Mouse (Mus musculus) frontal cortex, postnatal 14 days (tissue): ENCODE results near the gene Rlbp1.
A peak's percentile ranks its signal among the peaks of the same experiment; 100 is the strongest.

Experiments used
- DNase-seq, 2 experiments: peaks; one replicate each; pipeline ENCODE4 v3.0.0; 2022; ENCODE audit warnings: low spot score in 2 of 2

The Rlbp1 gene

GRCm38 (mm10) chr7:79386422-79387133 is at the start of gene Rlbp1:
TSS of gene Rlbp1 (minus strand) at chr7:79387048.
- DNase-seq = no peak

GRCm38 (mm10) chr7:79428243-79428642 is 41.4 kb upstream of the Rlbp1 start:
- DNase-seq = no peak

GRCm38 (mm10) chr7:79425804-79426203 is 39.0 kb upstream of the Rlbp1 start:
- no peak for DNase-seq

- no peak for DNase-seq
Measured at GRCm38 (mm10) chr7:79422876-79423275, 36.0 kb upstream of the Rlbp1 start.

- no peak for DNase-seq
Measured at GRCm38 (mm10) chr7:79419950-79420349, 33.1 kb upstream of the Rlbp1 start.

- DNase-seq = no peak
Measured at GRCm38 (mm10) chr7:79414449-79415375, 27.9 kb upstream of the Rlbp1 start.

GRCm38 (mm10) chr7:79400296-79400695 is 13.4 kb upstream of the Rlbp1 start:
- no peak for DNase-seq

- DNase-seq = no peak
Measured at GRCm38 (mm10) chr7:79398971-79399370, 12.1 kb upstream of the Rlbp1 start.

- no peak for DNase-seq
Measured at GRCm38 (mm10) chr7:79398426-79398825, 11.6 kb upstream of the Rlbp1 start.

GRCm38 (mm10) chr7:79397446-79397963 is 10.7 kb upstream of the Rlbp1 start:
- DNase-seq = no peak

- no peak for DNase-seq
Measured at GRCm38 (mm10) chr7:79395186-79395585, 8.3 kb upstream of the Rlbp1 start.

- DNase-seq = no peak
Measured at GRCm38 (mm10) chr7:79394666-79395065, 7.8 kb upstream of the Rlbp1 start.

- DNase-seq = no peak
Measured at GRCm38 (mm10) chr7:79393924-79394323, 7.1 kb upstream of the Rlbp1 start.

- no peak for DNase-seq
Measured at GRCm38 (mm10) chr7:79392860-79393513, 6.1 kb upstream of the Rlbp1 start.

- peak; percentile 86 to 95 for DNase-seq
Measured at GRCm38 (mm10) chr7:79391883-79392649, 5.2 kb upstream of the Rlbp1 start, which contains the start of gene Fanci. TSS of gene Fanci (plus strand) at chr7:79391929.

GRCm38 (mm10) chr7:79391471-79391870 is 4.6 kb upstream of the Rlbp1 start:
- DNase-seq = no peak

GRCm38 (mm10) chr7:79390141-79390708 is 3.4 kb upstream of the Rlbp1 start:
- no peak for DNase-seq

GRCm38 (mm10) chr7:79388671-79389206 is 1.9 kb upstream of the Rlbp1 start:
- no peak for DNase-seq

GRCm38 (mm10) chr7:79387991-79388390 is 1.1 kb upstream of the Rlbp1 start:
- DNase-seq = no peak

GRCm38 (mm10) chr7:79387140-79387539 is 292 bp upstream of the Rlbp1 start:
- no peak for DNase-seq
